Mouse (Mus musculus) heart, postnatal 4 days (tissue): Measurements from ENCODE around the gene C2. TPM values are rescaled to one million over a fixed set of nuclear protein-coding genes. Genes with fewer than 3 reads are reported as not detected.
"Not testable (repeated sequence)": the region's sequence is repeated elsewhere in the genome, so short reads cannot be mapped to it uniquely, and the experiment has no call there.

ENCODE experiments used
- DNase-seq: peaks from one replicate; pipeline ENCODE4 v3.0.0; 2021
- total RNA-seq, 2 experiments: library from RNA; stranded (reverse); gene quantifications; 2 replicates each; pipeline ENCODE4 v1.2.3; 2021

Gene C2
- total RNA-seq, 2 experiments from 2014 or later: 3.0 to 3.7 TPM

GRCm38 (mm10) chr17:34910982-34911381, 12.9 kb upstream of the C2 start:
- DNase-seq: no peak

- no peak for DNase-seq
Observed at GRCm38 (mm10) chr17:34902895-34903294, 4.8 kb upstream of the C2 start.

GRCm38 (mm10) chr17:34901948-34902347, 3.9 kb upstream of the C2 start:
- DNase-seq: not testable (repeated sequence)

- DNase-seq: not testable (repeated sequence)
Observed at GRCm38 (mm10) chr17:34900826-34901225, 2.8 kb upstream of the C2 start.

- DNase-seq: no peak
Observed at GRCm38 (mm10) chr17:34899890-34900243, 1.8 kb upstream of the C2 start.

- peak; percentile 50 for DNase-seq
Observed at GRCm38 (mm10) chr17:34899053-34899889, 1.2 kb upstream of the C2 start.

- no peak for DNase-seq
Observed at GRCm38 (mm10) chr17:34898706-34899052, 614 bp upstream of the C2 start.

- peak; percentile 55 for DNase-seq
Observed at GRCm38 (mm10) chr17:34897373-34898159, 499 bp downstream of the C2 start.

GRCm38 (mm10) chr17:34896366-34896765, 1.7 kb downstream of the C2 start:
- DNase-seq: no peak

GRCm38 (mm10) chr17:34895724-34896123, 2.3 kb downstream of the C2 start:
- no peak for DNase-seq

- DNase-seq: peak; percentile 57
Observed at GRCm38 (mm10) chr17:34894801-34895530, 3.1 kb downstream of the C2 start.

GRCm38 (mm10) chr17:34894074-34894597, 3.9 kb downstream of the C2 start:
- peak; percentile 96 for DNase-seq

- no peak for DNase-seq
Observed at GRCm38 (mm10) chr17:34893072-34893824, 4.8 kb downstream of the C2 start.

- DNase-seq: no peak
Observed at GRCm38 (mm10) chr17:34891377-34891776, 6.7 kb downstream of the C2 start.

GRCm38 (mm10) chr17:34890074-34890743, 7.9 kb downstream of the C2 start:
- no peak for DNase-seq

GRCm38 (mm10) chr17:34887942-34888341, 10.1 kb downstream of the C2 start:
- no peak for DNase-seq

- no peak for DNase-seq
Observed at GRCm38 (mm10) chr17:34885615-34886014, 12.4 kb downstream of the C2 start.

- no peak for DNase-seq
Observed at GRCm38 (mm10) chr17:34884704-34885103, 13.4 kb downstream of the C2 start.

- no peak for DNase-seq
Observed at GRCm38 (mm10) chr17:34883332-34883731, 14.7 kb downstream of the C2 start.

- no peak for DNase-seq
Observed at GRCm38 (mm10) chr17:34881683-34882310, 16.3 kb downstream of the C2 start, which contains the start of gene Gm20547. TSS of gene Gm20547 (minus strand) at chr17:34882042.

- DNase-seq: no peak
Observed at GRCm38 (mm10) chr17:34881166-34881565, 16.9 kb downstream of the C2 start.
